In the genomic region with DNA sequence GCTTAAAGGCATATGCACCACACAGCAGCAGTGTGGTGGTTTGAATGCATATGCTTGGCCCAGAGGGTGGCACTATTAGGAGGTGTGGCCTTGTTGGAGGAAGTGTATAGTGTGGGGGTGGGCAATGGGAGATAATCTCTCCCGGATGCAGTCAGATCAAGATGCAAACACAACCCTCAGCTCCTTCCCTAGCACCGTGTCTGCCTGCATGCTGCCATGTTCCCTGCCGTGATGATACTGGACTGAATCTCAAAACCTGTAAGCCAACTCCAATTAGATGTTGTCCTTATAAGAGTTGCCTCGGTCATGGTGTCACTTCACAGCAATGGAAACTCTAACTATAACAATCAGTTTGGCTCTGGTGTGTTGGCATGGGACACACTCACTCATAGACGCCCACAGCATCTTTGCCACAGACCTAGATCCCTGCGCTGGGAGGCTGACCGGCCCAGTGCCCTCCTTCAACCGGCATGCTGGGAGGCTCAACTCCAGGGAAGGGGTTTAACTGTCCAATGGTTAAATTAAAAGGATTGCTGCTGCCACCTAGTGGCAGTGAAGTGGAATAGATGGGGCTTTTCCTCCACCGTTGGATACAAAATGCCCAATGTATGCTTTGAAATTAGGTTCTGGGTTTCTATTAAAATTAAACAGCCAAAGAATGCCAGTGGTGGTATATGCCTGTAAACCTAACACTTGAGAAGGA, we compare ENCODE assay signal across 8 mouse cellular contexts. TPM values are rescaled to one million over a fixed set of nuclear protein-coding genes. Genes with fewer than 3 reads are reported as not detected.
DNase-seq lines count a peak whose midpoint lies in the region; ATAC-seq and TF ChIP-seq lines count a peak whose summit lies in the region.

No protein-coding gene starts in this region.

- TF ChIP-seq CTCF in left cerebral cortex, adult 2 months (IDR thresholded peaks at IDR 0.05) = peak; percentile 90
- TF ChIP-seq CTCF in G1E (IDR thresholded peaks at IDR 0.05; ENCODE audit: low read depth, low read length) = peak; percentile 69

- H3K9me3 ChIP-seq in G1E (replicated peaks) = no peaks in the 10 kb centered on the region

- intact Hi-C loops in left cerebral cortex, adult 2 months (cut with DNase I) = loop anchor here (5.0 kb wide), 1 partner anchor 262 kb away; the partner anchor contains the start of gene Gsk3a

- H3K27ac ChIP-seq in left cerebral cortex, adult 2 months = no peak overlapping the region

- H3K4me3 ChIP-seq in left cerebral cortex, adult 2 months = no peak overlapping the region
- H3K4me3 ChIP-seq in G1E (ENCODE audit: low read depth, low read length) = peak overlapping the region; percentile 47; the same call in 1 of the 2 replicates

- no peak for ATAC-seq in G1E (ENCODE audit: extremely low read depth, insufficient number of reproducible peaks, low FRiP score, poor library complexity, severe bottlenecking)
- 0 out of 4 replicates have a peak, but pooled peaks have one; percentile 8 to 20 for ATAC-seq in hematopoietic stem cell, adult 5-6 weeks (replicated peaks in 1 of 2; ENCODE audit: insufficient read depth in 1 of 2, low FRiP score in 2 of 2, low TSS enrichment in 1 of 2, low read depth in 1 of 2, poor library complexity in 2 of 2, severe bottlenecking in 2 of 2)

- H3K36me3 ChIP-seq in G1E (replicated peaks) = peaks cover 11% of the 10 kb centered on the region

- DNase-seq in left cerebral cortex, adult 2 months (ENCODE audit: extremely low spot score in 1 of 2, low spot score in 2 of 2) = no peak
- no peak for DNase-seq in left cerebral cortex, adult 18-20 months (ENCODE audit: low spot score in 2 of 2)
- peak; percentile 59 for DNase-seq in G1E (ENCODE audit: low spot score)
- DNase-seq in c-Kit-positive CD71-negative TER-119-negative erythroid progenitor cells, embryonic 14.5 days (ENCODE audit: low read depth) = peak; percentile 56
- DNase-seq in lung, postnatal 14 days = peak; percentile 36
- no peak for DNase-seq in frontal cortex, postnatal 36 days (ENCODE audit: low spot score in 2 of 2)
- no peak for DNase-seq in gastrocnemius, postnatal 4 days (ENCODE audit: low spot score in 2 of 2)

- peaks cover 14% of the 10 kb centered on the region for H3K27me3 ChIP-seq in G1E (ENCODE audit: insufficient read depth, low read length)

- H3K4me1 ChIP-seq in G1E (ENCODE audit: insufficient read depth, low read depth, low read length) = peaks cover 49% of the 10 kb centered on the region

RNA-seq across cellular contexts. Expression of gene Rabac1, which starts 2.5 kb away (rescaled TPM):
- 100 to 1,000 TPM; 287 TPM for total RNA-seq in left cerebral cortex, adult 2 months (2021)
- 100 to 1,000 TPM; 305 to 355 TPM for total RNA-seq in left cerebral cortex, adult 18-20 months (2021)
- total RNA-seq in G1E (2014; fragmentation: Nextera tagmentation) (11.7 and 17.3 TPM in 2 replicates), G1E (2017) (36.3 and 49.3 TPM in 2 replicates)
- 79.9 and 99.9 TPM in 2 replicates for polyA plus RNA-seq in G1E (2012)
- total RNA-seq in hematopoietic stem cell, adult 5-6 weeks (2017) = 77.1 and 120 TPM in 2 replicates
- 100 to 1,000 TPM; 157 to 161 TPM for total RNA-seq in gastrocnemius, postnatal 4 days (2021)

RNA-seq across cellular contexts. Expression of gene Atp1a3, which starts 30.7 kb away (rescaled TPM):
- 1,000 to 10,000 TPM; 1,970 to 2,141 TPM for total RNA-seq in left cerebral cortex, adult 2 months (2021)
- total RNA-seq in left cerebral cortex, adult 18-20 months (2021) = 1,000 to 10,000 TPM; 1,987 to 2,019 TPM
- total RNA-seq in G1E (2014; fragmentation: Nextera tagmentation) = not detected in 2 replicates
- total RNA-seq in G1E (2017) = 0.06 and 0.11 TPM in 2 replicates
- 0.04 TPM in 1 of 2 replicates, not detected in the other for polyA plus RNA-seq in G1E (2012)
- total RNA-seq in hematopoietic stem cell, adult 5-6 weeks (2017) = 7.7 and 9.9 TPM in 2 replicates
- total RNA-seq in gastrocnemius, postnatal 4 days (2021) = under 1 TPM; 0.20 to 0.44 TPM

RNA-seq across cellular contexts. Expression of gene Gm4881, which starts 30.8 kb away (rescaled TPM):
- not detected for total RNA-seq in left cerebral cortex, adult 2 months (2021)
- not detected for total RNA-seq in left cerebral cortex, adult 18-20 months (2021)
- total RNA-seq in G1E (2014; fragmentation: Nextera tagmentation) (not detected in 2 replicates), G1E (2017) (not detected in 2 replicates)
- not detected in 2 replicates for polyA plus RNA-seq in G1E (2012)
- total RNA-seq in hematopoietic stem cell, adult 5-6 weeks (2017) = not detected in 2 replicates
- not detected for total RNA-seq in gastrocnemius, postnatal 4 days (2021)

Comparison
In these comparisons a context has a peak if more than half of its experiments do, and no peak if none do; other contexts are left out.
1. DNase-seq: peak in G1E (single experiment), c-Kit-positive CD71-negative TER-119-negative erythroid progenitor cells, embryonic 14.5 days (single experiment) and lung, postnatal 14 days (single experiment); none in left cerebral cortex, adult 2 months (0 of 2), left cerebral cortex, adult 18-20 months (0 of 2), frontal cortex, postnatal 36 days (0 of 2) and gastrocnemius, postnatal 4 days (0 of 2).
2. RNA of gene Atp1a3, which starts 30.7 kb away (total RNA-seq): 1,970 to 2,141 TPM in left cerebral cortex, adult 2 months and 1,987 to 2,019 TPM in left cerebral cortex, adult 18-20 months; 7.7 to 9.9 TPM in hematopoietic stem cell, adult 5-6 weeks, 0.20 to 0.44 TPM in gastrocnemius, postnatal 4 days and 0.06 to 0.11 TPM in G1E; every median in the first group is over 100 times any median in the second.